Mouse (Mus musculus): ENCODE measurements around the gene AC131692.1.

Gene AC131692.1

DNA sequence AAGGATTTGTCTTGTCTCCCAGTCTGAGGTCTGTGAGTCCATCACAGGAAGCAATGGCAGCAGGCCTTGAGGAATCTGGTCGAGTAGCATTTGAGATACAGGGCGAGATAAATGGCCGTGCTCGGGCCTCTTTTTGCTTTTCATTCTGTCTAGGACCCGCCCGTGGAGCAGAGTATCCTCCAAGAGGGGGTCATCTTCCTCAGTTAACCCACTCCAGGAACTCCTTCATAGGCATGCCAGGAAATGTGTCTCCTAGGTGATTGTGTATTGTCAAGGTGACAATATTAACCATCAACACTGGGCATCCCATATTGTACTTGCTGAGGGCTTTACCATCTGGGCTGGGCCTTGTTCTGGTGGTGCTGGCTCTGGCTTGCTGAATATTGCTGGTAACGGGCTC is at the start of gene AC131692.1:
TSS of gene AC131692.1 (plus strand) at position 301 of the 400 bp plus-strand sequence.
- no peak for DNase-seq (ENCODE audit: low spot score in 2 of 2)

DNA sequence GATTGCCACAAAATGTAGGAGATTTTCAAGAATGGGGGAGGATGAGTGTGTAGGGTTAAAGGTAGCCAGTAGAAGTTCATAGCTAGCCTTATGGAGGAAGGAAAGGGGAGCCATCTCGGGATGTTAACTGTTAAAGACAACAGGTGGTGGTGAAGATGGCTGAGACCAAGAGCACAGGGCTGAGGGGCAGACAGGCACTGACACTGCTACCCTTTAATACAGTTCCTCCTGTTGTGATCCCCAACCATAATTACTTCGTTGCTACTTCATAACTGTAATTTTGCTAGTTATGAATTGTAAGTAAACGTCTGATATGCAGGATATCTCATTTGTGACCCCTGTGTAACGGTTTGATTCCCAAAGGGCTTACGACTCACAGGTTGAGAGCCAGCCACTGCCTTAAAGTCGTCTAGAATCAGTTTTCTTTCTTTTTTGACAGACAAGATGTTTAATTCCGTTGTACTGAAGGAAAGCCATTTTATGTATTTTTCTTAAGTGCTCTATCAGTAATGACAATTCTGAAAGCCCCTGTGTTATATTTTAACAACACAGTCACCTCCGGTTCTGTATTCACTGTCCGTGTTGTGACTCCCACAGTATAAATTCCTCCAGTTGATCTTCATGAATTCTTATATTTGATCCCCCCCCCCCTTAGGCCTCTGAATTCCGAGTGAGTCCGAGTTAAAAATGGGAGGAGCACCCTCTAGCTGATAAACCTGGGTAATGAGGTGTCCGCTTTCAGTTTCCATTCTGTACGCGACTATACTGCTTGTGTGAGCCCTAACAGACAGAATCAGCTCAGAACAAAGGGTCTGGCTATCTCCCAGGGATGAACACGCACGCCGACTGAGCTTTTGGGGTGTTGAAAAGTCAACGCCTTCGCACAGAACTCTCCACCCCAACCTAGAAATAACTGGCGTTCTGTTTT is 48.6 kb upstream of the AC131692.1 start:
- DNase-seq (ENCODE audit: low spot score in 2 of 2): no peak

DNA sequence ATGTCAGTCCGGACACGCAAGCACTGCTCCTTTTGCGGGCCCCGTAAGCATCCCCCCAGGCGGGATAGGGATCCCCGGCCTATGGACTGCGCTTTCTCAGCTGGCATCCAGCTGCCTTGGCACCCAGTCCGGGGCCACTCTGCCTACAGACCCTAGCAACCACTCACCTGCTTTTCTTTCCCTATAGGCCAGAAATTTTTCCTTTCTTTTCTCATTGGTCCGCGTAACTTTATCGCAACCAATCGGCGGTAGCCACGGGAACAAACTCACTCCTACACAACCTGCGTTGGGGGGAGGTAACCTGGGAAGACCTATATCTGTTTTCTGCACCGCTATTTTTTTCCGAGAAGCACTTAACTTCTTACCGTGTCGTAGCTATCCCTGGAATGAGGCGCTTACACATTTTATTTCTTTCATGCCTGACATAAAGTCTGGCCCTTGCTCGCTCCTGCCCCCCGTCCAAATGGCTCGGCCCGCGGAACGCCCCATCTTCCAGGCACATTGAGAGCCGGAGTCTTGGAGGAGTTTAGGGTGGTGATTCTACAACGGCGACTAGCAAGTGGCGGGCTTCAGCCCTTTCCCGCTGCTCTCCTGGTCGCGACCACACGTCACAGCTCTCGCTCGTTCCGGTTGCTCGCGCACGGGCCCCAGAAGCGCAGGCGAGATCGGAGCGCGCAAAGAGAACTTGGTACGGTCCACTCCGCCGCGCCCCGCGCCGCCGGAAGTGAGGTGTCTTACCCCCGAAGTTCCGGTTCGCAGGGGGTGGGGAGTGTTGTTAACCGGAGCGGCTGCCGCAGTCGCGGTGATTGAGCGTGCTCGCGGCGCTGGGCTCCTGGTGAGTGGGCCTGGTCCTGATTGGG is 47.7 kb upstream of the AC131692.1 start, which contains the start of gene Syvn1:
TSS of gene Syvn1 (plus strand) at position 283 of the 860 bp plus-strand sequence.
- DNase-seq (ENCODE audit: low spot score in 2 of 2): peak; percentile 89 to 93

DNA sequence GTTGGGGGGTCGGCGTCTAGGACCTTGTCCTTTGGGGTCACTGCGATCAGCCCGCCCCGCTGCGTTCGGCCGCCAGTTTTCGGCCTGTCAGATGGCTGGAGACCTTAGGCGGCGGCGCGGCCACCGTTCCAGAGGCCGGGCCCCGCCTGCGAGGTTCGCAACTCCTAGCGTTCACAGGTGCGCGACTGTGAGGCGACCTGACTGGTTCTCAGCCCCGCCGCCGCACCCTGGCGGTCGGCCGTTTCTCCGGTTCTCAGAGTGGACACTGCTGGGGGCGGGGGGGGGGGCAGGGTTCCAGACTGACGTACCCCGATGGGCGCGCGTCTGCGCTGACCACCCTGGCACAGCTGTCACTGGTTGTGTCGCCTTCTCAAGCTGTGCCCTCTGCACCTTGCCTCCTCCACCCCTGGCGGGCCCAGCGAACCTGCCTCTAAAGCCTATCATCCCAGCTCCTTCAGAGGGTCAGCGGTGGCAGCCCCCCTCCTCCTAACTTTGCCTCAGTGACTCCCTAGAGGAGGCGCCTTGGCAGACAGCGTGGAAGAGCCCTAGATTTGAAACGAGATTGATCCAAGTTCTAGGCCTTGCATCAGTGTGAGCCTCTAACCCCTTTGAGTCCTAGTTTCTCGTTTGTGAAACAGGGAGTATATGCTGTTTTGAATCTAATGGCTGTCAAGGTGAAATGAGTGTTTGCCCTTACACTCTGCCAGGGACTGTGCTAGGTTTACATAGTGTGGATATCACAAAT is 46.9 kb upstream of the AC131692.1 start:
- no peak for DNase-seq (ENCODE audit: low spot score in 2 of 2)

DNA sequence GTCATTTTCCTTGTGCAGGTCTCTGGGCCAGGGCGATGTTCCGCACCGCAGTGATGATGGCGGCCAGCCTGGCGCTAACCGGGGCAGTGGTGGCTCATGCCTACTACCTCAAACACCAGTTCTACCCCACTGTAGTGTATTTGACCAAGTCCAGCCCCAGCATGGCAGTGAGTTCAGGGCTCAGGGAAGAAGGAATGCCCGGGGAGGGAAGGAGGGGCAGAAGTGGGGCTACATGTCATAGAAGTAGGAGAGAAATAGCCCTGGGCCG is 46.4 kb upstream of the AC131692.1 start:
- DNase-seq (ENCODE audit: low spot score in 2 of 2): no peak

DNA sequence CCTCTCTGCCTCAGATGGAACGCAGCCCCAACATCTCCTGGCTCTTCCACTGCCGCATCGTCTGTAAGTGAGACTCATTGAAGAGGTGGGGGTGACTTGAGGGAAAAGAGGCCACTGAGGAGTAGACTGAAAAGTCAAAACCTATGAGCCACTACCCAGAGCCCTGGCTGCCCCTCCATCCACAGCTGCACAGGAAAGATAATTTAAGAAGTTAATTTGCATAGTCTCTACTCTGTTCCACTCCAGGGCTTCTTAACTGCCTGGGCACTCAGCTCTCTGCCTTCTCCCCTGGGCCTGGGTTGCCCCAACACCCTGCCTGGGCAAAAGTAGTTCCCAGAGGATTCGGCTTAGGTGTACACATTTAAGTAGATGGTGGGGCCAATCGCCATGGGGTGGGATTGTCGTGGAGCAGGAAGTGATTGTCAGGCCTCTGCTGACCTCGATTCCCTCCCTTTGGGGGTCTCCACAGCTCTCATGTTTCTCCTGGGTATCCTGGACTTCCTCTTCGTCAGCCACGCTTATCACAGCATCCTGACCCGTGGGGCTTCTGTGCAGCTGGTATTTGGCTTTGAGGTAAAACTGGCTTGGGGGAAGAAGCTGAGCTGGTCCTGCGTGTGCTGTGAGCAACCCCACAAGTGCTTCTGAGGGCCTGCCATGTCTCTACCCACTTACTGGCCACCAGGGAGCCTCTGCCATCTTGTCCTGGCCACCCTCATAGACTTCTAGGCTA is 45.4 kb upstream of the AC131692.1 start:
- peak in 1 of 2 experiments; percentile 55 for DNase-seq (ENCODE audit: low spot score in 2 of 2)

DNA sequence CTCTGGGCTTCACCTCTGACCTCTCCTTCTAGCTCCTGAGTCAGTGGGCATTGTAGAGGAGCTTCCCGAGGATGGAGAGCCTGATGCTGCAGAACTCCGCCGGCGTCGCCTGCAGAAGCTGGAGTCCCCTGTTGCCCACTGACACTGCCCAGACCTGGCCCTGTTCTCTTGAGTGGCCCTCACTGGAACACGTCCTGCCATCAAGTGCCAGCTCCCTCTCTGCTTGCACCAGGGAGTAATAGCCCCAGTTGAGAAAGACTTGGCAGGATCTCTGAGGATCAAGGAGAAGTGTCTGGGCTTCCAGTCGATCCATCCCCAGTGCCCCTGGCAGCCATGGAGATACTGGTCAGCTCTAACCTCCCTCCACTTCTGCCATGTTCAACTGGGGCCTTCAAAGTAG is 41.7 kb upstream of the AC131692.1 start:
- DNase-seq (ENCODE audit: low spot score in 2 of 2): no peak

DNA sequence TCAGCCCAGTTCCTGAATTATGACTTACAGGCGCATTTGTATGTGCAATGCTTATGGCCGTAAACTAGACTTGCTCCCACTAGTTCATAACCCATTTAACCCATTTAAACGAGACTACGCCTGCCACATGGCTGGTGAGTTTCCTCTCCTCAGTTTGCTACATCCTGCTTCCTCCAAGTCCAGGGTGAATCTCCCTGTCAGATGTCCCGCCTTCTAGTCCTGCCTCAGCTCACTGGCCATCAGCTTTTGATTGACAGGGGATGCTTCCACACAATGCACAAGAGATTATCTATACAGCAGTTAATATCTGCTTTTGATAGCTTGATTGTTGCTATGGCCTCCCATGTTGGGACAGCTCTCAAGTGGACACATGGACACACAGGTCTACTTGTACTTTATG is 39.9 kb upstream of the AC131692.1 start:
- no peak for DNase-seq (ENCODE audit: low spot score in 2 of 2)

DNA sequence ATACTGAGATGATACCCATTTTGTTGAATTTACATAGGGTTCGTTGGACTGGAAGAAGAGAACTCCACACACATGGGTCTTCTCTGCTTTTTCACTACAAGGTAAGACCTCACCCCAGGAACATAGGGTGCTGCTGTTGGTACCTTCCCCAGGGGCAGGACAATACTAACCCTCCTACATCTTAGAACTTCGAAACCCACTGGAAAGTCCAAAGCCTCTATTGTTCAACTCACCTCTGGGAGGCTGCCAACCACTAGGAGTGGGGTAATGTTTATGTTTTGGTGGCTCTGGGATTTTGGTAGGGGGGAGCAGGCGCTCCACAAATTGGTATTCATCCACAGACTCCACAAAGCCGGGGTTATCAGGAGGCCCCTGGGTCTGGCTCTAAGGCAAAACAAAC is 37.5 kb upstream of the AC131692.1 start:
- no peak for DNase-seq (ENCODE audit: low spot score in 2 of 2)

DNA sequence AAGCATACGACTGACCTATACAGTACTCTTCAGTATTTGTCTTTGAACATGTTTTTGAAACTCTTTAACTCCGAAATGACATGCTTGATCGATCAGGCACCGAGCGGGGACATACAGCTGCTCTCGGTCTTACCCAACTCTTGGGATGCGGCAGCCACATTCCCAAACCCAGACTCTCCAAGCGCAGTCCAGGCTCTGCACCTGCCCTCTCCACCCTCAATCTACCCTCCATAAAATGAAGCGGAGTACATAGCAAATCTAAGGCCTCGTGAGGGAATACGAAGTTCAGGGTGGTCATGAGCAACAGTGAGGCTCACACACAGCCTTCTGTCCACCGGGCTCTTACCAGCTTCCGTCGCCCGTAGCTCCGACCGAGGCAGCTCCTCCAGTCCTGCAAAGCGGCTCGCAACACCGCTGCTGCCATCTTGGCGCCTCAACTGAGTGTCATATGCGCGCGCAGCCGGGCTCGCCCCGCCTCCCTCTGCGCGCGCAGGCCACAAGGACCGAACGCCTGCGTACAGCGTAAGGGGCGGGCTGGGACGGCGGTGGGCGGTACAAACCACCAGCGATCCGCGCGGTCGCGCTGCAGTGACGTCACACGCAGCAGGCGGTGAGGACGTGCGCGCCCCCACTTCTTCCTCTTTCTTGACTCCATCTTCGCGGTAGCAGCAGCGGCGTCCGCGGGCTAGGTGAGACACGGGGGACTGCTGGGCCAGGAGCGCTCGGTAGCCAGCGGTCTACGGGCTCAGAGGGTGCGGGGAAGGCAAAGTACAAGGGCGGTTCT is 36.7 kb upstream of the AC131692.1 start, which contains the start of the genes Mrpl49 and Fau:
TSS of gene Mrpl49 (minus strand) at position 473 of the 784 bp plus-strand sequence.
TSS of gene Fau (plus strand) at position 532 of the 784 bp plus-strand sequence.
- DNase-seq (ENCODE audit: low spot score in 2 of 2): peak; percentile 98 to 100

DNA sequence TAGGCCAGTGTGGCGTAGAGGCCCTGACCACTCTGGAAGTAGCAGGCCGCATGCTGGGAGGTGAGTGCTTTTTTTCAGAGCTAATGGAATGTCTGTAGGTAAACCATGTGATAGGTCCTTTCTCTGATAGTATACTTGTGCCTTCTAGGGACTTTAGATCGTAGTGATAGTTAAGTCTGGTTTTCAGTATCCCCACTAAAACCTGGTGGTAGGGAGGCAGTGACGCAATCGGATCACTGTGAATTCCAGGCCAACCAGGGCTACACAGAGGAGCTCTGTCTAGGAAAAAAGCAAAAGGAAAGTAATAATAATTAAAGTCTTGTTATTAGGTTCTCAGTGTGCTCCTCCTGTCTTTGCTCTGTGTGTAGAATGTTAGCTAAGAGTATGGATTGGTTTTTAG is 35.7 kb upstream of the AC131692.1 start:
- DNase-seq (ENCODE audit: low spot score in 2 of 2): no peak

DNA sequence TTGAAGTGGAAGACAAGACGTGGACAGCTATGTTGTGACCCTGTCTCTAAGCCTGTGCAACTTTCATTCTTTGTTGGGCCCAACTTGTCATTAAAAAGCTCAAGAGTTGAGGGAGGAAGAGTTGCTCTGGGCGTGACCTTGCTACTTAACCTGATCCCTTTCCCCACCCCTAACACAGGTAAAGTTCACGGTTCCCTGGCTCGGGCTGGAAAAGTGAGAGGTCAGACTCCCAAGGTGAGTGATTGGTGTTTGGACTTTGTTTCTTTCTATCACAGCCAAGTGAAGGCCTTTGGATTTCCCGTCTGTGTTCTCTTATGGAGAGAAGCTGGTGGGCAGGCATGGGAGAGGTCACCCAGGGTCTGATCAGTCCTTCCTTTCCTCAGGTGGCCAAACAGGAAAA is 35.3 kb upstream of the AC131692.1 start:
- DNase-seq (ENCODE audit: low spot score in 2 of 2): no peak

DNA sequence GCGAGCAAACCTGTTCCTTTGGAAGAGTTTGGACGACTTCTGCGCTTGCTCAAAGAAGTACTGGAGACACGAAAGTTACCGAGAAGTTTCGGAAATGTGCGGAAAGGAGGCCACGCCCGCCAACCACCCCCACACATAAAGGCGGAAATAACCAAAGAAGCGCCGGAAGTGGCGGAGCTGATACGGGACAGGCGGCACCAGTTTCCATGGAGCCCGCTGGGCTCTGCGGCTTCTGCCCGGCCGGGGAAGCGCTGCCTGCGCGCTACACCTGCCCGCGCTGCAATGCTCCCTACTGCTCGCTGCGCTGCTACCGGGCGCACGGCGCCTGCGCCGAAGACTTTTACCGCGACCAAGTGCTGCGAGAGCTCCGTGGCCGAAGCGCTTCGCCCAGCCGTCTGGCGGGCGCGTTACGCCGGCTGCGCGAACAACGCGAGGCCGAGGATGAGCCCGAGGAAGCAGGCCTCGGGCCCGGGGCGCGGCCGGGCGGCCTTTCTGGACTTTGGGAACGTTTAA is 33.1 kb upstream of the AC131692.1 start, which contains the start of gene Znhit2:
TSS of gene Znhit2 (plus strand) at position 172 of the 513 bp plus-strand sequence.
- peak; percentile 84 to 94 for DNase-seq (ENCODE audit: low spot score in 2 of 2)

DNA sequence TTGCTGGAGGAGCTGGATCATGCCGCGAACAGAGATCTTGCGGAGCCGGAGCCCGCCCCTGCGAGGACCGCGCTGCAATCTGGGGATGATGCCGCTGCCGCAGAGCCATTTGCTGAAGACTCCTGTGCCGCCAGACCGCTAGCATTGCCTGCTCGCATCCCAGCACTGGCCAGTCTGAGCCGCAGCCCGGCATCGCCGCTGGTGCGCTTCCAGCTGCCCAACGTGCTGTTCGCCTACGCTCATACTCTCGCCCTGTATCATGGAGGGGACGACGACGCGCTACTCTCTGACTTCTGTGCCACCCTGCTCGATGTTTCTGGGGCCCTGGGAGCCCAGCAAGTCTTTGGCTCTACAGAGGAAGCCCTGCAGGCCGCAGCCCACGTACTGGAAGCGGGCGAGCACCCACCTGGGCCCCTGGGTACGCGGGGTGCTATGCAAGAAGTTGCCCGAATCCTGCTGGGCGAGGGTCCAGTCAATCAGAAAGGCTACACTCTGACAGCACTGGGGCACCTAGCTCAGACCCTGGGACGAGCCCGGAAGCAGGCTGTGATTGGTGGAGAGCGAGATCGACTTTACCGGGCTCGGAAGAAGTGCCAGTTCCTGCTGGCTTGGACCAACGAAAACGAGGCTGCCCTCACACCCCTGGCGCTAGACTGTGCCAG is 32.4 kb upstream of the AC131692.1 start:
- DNase-seq (ENCODE audit: low spot score in 2 of 2): peak; percentile 51 to 71

DNA sequence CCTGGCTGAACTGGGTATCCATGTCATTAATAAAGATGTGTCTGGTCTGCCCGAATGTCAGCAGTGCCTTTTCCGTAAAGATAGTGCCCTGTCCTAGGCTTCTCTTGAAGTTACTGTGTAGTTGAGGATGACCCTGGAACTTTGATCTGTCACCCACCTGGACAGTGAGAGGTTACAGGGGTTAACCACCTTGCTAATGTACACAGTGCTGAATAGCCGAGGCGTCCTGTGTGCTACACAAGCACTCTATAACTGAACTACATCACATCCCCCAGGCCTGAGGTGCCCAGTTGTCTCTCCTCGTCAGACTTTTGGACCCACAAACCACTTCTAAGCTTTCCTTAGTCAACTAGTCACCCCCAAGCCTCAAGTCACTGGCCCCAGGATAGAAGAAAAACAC is 31.8 kb upstream of the AC131692.1 start:
- DNase-seq (ENCODE audit: low spot score in 2 of 2): no peak

DNA sequence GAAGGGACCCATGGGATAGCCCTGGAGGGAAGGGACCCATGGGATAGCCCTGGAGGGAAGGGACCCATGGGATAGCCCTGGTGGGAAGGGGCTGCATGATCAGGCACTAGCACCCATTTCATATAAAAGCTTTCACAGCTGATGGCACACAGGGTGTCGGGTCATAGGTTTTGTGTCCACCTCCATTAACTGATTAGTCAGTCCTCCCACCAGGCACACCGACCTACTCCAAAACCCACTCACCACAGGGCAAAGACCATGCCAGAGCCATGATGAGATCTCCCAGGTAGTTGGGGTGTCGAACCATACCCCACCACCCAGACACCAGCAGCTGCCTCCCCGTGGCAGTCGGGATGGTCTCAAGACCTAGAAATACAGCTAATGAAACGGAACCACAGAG is 31.1 kb upstream of the AC131692.1 start:
- DNase-seq (ENCODE audit: low spot score in 2 of 2): no peak

DNA sequence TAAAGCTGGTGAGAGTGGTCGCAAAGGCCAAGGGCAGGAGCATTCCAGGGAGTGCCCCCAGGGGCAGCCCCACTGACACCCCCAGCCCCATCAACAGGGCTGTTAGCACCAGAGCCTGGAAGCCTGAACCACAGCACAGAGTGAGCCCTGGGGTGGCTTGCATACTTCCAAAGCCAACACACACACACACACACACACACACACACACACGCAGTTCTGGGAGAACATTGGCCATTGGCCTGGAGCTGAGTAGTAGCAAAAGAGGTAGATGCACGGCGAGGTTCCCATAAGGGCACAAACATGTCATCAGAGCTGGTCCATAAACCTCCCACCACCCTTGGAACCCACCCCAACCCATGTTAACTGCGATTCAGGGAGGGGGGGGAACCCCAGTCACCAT is 27.6 kb upstream of the AC131692.1 start:
- no peak for DNase-seq (ENCODE audit: low spot score in 2 of 2)

DNA sequence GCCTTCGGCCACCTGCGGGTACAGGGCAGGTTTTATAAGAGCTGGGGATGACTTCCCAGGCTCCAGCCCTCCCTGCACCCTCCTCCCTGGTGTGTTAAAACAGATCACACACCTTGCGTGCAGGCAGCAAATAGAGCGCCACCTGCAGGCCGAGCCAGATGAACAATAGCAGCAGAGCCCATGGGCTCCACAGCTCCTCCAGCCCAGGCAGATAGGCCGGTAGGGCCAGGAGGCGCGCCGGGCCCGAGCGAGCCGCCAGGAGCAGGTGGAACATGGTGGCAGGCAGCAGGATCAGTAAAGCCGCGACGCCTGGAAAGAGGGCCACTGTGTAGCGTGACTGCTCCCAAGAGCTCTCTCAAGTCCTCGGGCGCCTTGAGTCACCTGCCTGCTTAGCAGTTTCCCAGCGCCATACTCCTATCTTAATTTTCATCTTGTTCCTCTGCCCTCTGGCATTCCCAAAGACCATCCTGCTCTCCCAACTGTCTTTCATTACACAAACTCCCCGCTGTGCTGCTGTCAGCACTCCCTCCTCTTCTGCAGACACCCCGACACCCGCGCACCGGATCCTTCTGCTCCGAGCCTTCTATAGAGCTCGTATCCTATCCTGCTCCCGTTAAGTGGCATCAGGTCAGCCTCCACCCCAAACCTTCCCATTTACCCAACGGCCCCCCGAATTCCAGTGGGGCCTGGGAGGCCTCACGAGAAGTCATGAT is 27.1 kb upstream of the AC131692.1 start:
- peak; percentile 84 to 94 for DNase-seq (ENCODE audit: low spot score in 2 of 2)

Data from spleen, postnatal 10 days (tissue).